Mouse (Mus musculus) limb, embryonic 10.5 days (tissue): Measurements from ENCODE around the gene Adam12. TPM values are rescaled to one million over a fixed set of nuclear protein-coding genes. Genes with fewer than 3 reads are reported as not detected.

ENCODE experiments used
- DNase-seq: peaks from one replicate; pipeline ENCODE4 v3.0.0-alpha.2; 2017; ENCODE audit warnings: low spot score
- H3K27ac ChIP-seq: fragments of 300-500 bp; sonication (generic); 2 replicates; pipeline ENCODE4 v1.5.1; 2016; ENCODE audit warnings: mild to moderate bottlenecking
- H3K27me3 ChIP-seq: fragments of 300-500 bp; sonication (generic); 2 replicates; pipeline ENCODE4 v1.6.1; 2016; ENCODE audit warnings: low read depth, mild to moderate bottlenecking; ENCODE audit not compliant: poor library complexity, severe bottlenecking
- H3K36me3 ChIP-seq: fragments of 300-500 bp; sonication (generic); 2 replicates; pipeline ENCODE4 v1.6.1; 2016; ENCODE audit warnings: mild to moderate bottlenecking, moderate library complexity
- H3K4me1 ChIP-seq: fragments of 300-500 bp; sonication (generic); 2 replicates; pipeline ENCODE4 v1.6.1; 2016
- H3K4me3 ChIP-seq: fragments of 300-500 bp; sonication (generic); 2 replicates; pipeline ENCODE4 v1.5.1; 2016; ENCODE audit warnings: mild to moderate bottlenecking, moderate library complexity
- H3K9me3 ChIP-seq: fragments of 300-500 bp; sonication (generic); replicated peaks from 2 replicates; pipeline ENCODE4 v1.6.1; 2016; ENCODE audit warnings: mild to moderate bottlenecking
- WGBS: fragments of 180-500 bp; shearing (Covaris S2); methylation state at CpG from one replicate; pipeline ENCODE4 v1.1.7; 2016; 5-methylcytosine and 5-hydroxymethylcytosine counted together
- polyA plus RNA-seq: library from polyadenylated mRNA; unstranded; fragments of >200 nt; fragmentation: Nextera tagmentation; extraction: Ambion mirVana; gene quantifications from 2 replicates; pipeline ENCODE4 v1.2.1, GENCODE M21; 2016

Adam12 gene
- polyA plus RNA-seq, 1 experiment from 2014 or later, result 3.4 TPM

DNA sequence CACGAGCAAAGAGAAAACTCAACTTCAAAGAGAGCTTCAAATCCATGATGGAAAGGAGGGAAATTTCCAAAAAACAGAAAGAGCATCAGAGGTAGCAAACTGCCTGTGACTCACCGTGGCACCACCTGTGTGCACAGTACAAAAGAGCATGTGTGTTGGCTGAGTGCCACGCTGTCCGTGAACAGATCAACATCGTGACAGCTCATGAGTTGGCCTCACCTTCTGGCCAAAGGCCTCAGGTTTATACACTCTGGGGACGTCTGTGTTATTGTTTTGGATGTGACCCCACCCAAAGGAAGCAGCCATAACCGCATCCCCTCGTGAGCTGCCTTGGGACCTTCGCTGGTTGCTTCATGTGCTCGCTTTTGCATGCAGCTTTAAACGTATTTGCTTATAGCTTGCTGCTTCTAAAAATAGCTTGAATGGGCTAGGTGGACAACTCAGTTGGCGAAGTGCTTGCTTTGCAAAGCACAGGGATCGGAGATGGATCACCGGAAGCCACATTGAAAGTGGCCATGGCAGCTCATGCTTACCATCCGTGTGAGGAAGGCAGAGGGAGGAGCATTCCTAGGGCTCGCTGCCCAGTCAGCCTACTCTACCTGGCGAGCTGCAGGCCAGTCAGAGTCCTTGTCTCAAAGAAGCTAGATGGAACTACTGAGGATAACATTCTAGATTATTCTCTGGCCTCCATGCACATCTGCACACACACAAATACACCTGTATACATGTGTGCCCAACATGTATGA is 151.8 kb downstream of the Adam12 start:
- Histone ChIP-seq H3K4me1 (peaks cover 7% of the 10 kb centered on the region; the same call in 1 of the 2 replicates), H3K27me3 (no peaks in the 10 kb centered on the region), H3K27ac (no peak overlapping the region), H3K36me3 (no peaks in the 10 kb centered on the region), H3K4me3 (no peak overlapping the region), H3K9me3 (no peaks in the 10 kb centered on the region)
- DNase-seq, result no peak
- 91% methylated on average over 17 of the region's 17 CpGs for WGBS

DNA sequence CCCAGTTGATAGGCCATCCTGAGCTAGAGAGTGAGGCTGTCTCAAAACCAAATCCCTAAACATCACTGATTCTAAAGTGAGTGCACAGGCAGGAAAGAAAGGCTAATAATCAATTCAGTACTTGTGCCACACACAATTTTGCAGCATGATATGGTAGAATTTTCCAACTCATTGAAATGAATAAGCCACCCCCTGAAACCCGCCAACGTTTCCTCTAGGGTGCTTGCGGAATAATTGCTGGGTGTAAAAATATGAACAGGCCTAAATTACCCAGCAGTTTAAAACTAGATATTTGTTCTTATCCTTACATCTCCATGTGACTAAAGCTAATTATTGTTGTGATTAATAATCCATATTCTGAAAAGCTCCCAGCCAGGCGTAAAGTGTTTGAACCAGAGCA is 154.3 kb downstream of the Adam12 start:
- Histone ChIP-seq H3K27me3 (no peaks in the 10 kb centered on the region), H3K4me3 (no peak overlapping the region), H3K9me3 (no peaks in the 10 kb centered on the region), H3K36me3 (no peaks in the 10 kb centered on the region), H3K4me1 (peaks cover 7% of the 10 kb centered on the region; the same call in 1 of the 2 replicates), H3K27ac (no peak overlapping the region)
- no peak for DNase-seq
- 97% methylated on average over 4 of the region's 4 CpGs for WGBS

DNA sequence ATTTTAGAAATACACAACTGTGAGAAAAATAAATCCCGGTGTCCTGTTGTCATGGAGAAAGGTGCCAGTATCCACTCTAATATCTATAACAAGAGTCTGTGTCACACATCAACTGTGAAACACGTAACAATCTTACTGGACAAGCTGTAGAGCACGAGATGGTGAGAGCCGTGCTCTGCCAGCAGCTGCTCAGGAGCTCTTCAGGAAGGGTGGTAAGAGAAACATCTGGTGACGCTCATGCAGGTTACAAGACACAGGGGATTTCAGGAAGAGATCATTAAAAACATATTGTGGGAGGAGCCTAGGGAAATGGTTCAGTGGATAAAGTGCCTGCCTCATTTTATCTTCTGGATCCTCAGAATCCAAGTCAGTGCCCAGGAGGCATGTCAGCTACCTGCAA is 158.9 kb downstream of the Adam12 start:
- Histone ChIP-seq H3K4me3 (no peak overlapping the region), H3K9me3 (no peaks in the 10 kb centered on the region), H3K36me3 (no peaks in the 10 kb centered on the region), H3K27ac (no peak overlapping the region), H3K27me3 (no peaks in the 10 kb centered on the region), H3K4me1 (no peaks in the 10 kb centered on the region)
- WGBS, result 84% methylated on average over 5 of the region's 5 CpGs
- DNase-seq, result no peak

DNA sequence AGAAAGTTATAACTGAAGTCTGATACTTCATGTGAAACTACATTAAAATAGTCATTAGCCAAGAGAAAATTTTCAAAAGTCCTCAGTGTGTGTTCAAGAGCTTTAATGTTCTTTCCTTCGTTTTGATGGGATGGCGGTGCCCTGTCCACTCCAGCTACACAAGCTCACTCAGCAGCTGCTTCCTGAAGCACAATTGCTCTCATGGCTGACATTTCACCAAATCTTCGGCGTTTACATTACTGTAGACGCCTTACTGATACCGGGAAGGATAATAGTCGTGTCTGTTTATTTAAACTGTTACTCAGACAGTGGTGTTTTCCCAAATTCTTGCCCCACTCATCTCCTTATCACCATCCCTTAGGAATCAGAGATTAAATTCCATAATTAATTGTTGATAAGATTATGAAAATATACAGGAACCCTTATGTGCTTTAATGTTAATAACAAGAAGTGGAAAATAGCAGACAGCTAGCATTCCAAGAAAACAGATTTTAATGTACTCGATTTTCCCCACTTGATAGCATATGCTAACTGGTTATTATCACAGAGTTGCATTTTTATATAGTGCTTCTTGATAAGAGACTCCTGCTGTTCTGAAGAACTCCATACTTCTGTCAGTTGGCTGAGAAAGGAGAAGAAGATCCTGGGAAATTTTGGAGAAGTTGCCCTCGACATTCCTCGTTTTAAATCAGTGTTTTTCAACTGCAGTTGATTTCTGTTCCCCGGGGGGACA is 160.6 kb downstream of the Adam12 start:
- Histone ChIP-seq H3K27ac (no peak overlapping the region), H3K36me3 (no peaks in the 10 kb centered on the region), H3K4me3 (no peak overlapping the region), H3K4me1 (no peaks in the 10 kb centered on the region), H3K9me3 (no peaks in the 10 kb centered on the region), H3K27me3 (no peaks in the 10 kb centered on the region)
- no peak for DNase-seq
- WGBS, result 85% methylated on average over 11 of the region's 11 CpGs

GRCm38 (mm10) chr7:134062629-134063028 is 169.3 kb downstream of the Adam12 start:
- Histone ChIP-seq H3K27me3 (no peaks in the 10 kb centered on the region), H3K4me1 (no peaks in the 10 kb centered on the region), H3K9me3 (no peaks in the 10 kb centered on the region), H3K4me3 (no peak overlapping the region), H3K36me3 (no peaks in the 10 kb centered on the region), H3K27ac (no peak overlapping the region)
- WGBS, result 84% methylated on average over 4 of the region's 4 CpGs
- no peak for DNase-seq

DNA sequence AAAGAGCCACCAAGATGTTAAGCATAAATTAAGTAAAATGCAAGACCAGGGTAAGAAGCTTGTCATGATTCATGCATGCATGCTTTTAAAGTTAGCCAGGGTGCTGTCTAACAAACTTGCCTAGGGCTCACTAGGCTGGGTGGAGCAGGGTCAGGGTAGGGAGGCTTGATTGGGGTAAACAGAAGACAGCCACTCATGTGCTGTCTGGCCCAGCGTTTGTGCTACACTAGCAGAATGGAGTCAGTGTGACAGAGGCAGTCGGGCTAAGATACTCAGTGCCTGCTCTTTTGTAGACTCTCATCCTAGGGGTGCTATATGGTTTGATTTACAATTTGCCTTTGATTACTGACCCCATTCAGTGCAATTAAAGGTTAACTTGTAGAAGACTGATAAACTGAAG is 179.5 kb downstream of the Adam12 start:
- Histone ChIP-seq H3K27ac (no peak overlapping the region), H3K36me3 (no peaks in the 10 kb centered on the region), H3K9me3 (no peaks in the 10 kb centered on the region), H3K4me3 (no peak overlapping the region), H3K27me3 (no peaks in the 10 kb centered on the region), H3K4me1 (no peaks in the 10 kb centered on the region)
- DNase-seq, result no peak
- WGBS, result 46% methylated on average over 2 of the region's 2 CpGs

DNA sequence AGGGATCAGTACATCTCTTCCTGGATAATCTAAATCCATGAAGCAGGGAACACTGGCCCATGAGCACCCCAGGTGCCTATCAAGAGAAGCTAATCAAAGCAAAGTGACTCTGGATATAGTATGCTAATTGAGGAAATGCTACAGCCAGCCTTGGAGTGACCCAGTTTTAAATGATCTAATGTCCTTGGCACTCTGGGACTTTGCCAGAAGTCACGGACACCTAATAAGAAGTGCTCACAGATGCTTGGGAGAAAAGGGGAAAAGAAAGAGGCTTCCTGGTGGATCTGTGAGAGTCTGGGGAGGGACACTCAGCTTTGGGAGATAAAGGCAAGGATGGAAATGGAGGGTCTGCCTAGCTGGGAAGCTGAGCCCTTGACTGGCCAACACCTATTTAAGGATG is 181.6 kb downstream of the Adam12 start:
- H3K27me3 ChIP-seq, result no peaks in the 10 kb centered on the region
- H3K9me3 ChIP-seq, result no peaks in the 10 kb centered on the region
- no peaks in the 10 kb centered on the region for H3K4me1 ChIP-seq
- 83% methylated on average over 1 of the region's 1 CpGs for WGBS
- H3K36me3 ChIP-seq, result no peaks in the 10 kb centered on the region
- DNase-seq, result no peak
- no peak overlapping the region for H3K27ac ChIP-seq
- no peak overlapping the region for H3K4me3 ChIP-seq

GRCm38 (mm10) chr7:134046376-134046775 is 185.6 kb downstream of the Adam12 start:
- Histone ChIP-seq H3K9me3 (no peaks in the 10 kb centered on the region), H3K36me3 (no peaks in the 10 kb centered on the region), H3K4me3 (no peak overlapping the region), H3K27ac (no peak overlapping the region), H3K27me3 (no peaks in the 10 kb centered on the region), H3K4me1 (no peaks in the 10 kb centered on the region)
- DNase-seq, result no peak
- WGBS, result 91% methylated on average over 3 of the region's 3 CpGs

- H3K36me3 ChIP-seq, result no peaks in the 10 kb centered on the region
- H3K4me1 ChIP-seq, result no peaks in the 10 kb centered on the region
- H3K27ac ChIP-seq, result no peak overlapping the region
- H3K9me3 ChIP-seq, result no peaks in the 10 kb centered on the region
- no peak overlapping the region for H3K4me3 ChIP-seq
- H3K27me3 ChIP-seq, result no peaks in the 10 kb centered on the region
- no peak for DNase-seq
These were observed 188.4 kb downstream of the Adam12 start for GRCm38 (mm10) chr7:134043576-134043975.

DNA sequence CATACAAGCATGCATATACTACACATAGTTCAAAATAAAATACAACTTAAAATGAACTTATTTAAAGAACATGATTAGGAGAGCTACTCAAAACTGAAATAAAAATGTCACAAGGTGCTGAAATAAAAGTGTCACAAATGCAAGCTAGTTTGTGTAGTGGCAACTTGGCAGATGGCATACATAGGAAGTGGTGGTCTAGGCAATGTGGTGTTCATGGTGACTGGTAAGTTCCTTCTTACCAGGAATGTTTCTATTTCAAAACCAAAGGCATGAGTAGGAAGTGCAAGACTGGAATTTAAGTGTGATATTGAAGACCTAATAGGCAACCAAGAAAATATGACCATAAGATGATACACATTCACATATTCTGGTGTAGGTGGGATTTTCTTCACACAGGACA is 189.3 kb downstream of the Adam12 start:
- Histone ChIP-seq H3K27me3 (no peaks in the 10 kb centered on the region), H3K4me3 (no peak overlapping the region), H3K9me3 (no peaks in the 10 kb centered on the region), H3K36me3 (no peaks in the 10 kb centered on the region), H3K27ac (no peak overlapping the region), H3K4me1 (no peaks in the 10 kb centered on the region)
- DNase-seq, result no peak

- Histone ChIP-seq H3K27me3 (no peaks in the 10 kb centered on the region), H3K36me3 (no peaks in the 10 kb centered on the region), H3K4me3 (no peak overlapping the region), H3K27ac (0 out of 2 replicates have a peak overlapping the region, but pooled peaks have one; percentile 7), H3K4me1 (peaks cover 19% of the 10 kb centered on the region), H3K9me3 (no peaks in the 10 kb centered on the region)
- WGBS, result 91% methylated on average over 2 of the region's 2 CpGs
- DNase-seq, result no peak
These were observed 198.0 kb downstream of the Adam12 start for GRCm38 (mm10) chr7:134033939-134034338.

- H3K27me3 ChIP-seq, result no peaks in the 10 kb centered on the region
- no peak overlapping the region for H3K27ac ChIP-seq
- H3K4me3 ChIP-seq, result no peak overlapping the region
- H3K9me3 ChIP-seq, result no peaks in the 10 kb centered on the region
- no peaks in the 10 kb centered on the region for H3K36me3 ChIP-seq
- DNase-seq, result no peak
- H3K4me1 ChIP-seq, result peaks cover 22% of the 10 kb centered on the region
- 52% methylated on average over 6 of the region's 6 CpGs for WGBS
These were observed 199.0 kb downstream of the Adam12 start for GRCm38 (mm10) chr7:134032959-134033366.

DNA sequence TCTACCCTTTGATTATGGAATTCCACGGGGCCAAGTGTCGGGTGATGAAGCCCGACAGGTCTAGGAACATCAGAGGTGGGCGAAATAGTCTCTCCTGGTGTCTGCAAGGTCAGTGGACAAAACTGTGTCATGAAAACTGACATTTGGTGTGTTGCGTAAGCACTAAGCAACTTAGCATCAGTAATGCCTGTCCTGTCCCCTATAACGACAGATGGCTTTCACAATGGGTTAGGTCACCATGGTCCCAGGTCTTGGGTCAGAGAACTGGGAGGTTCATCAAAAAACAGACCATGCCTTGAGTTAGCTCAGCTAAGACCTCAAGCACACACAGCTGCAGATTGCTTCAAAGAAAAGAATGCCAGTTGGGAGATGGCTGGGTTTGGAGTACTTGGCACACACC is 200.2 kb downstream of the Adam12 start:
- H3K9me3 ChIP-seq, result no peaks in the 10 kb centered on the region
- no peak for DNase-seq
- no peak overlapping the region for H3K4me3 ChIP-seq
- no peaks in the 10 kb centered on the region for H3K36me3 ChIP-seq
- 0 out of 2 replicates have a peak overlapping the region, but pooled peaks have one; percentile 46 for H3K27ac ChIP-seq
- WGBS, result 91% methylated on average over 6 of the region's 6 CpGs
- H3K4me1 ChIP-seq, result peaks cover 26% of the 10 kb centered on the region
- H3K27me3 ChIP-seq, result no peaks in the 10 kb centered on the region
